Mouse (Mus musculus) forebrain, embryonic 16.5 days (tissue): ENCODE measurements around the gene B4galnt3. TPM values are rescaled to one million over a fixed set of nuclear protein-coding genes. Genes with fewer than 3 reads are reported as not detected.
A peak's percentile ranks its signal among the peaks of the same experiment; 100 is the strongest.

Experiments
- ATAC-seq: fragments of 200-750 bp; cut with Nextera tagmentation; 2 replicates; pipeline ENCODE4 v1.8.0; 2017; ENCODE audit warnings: mild to moderate bottlenecking, moderate library complexity
- H3K27ac ChIP-seq: fragments of 300-500 bp; sonication (generic); 2 replicates; pipeline ENCODE4 v1.5.1; 2014; ENCODE audit warnings: low read length, control low read depth
- H3K27me3 ChIP-seq: fragments of 300-500 bp; sonication (generic); replicated peaks from 2 replicates; pipeline ENCODE4 v1.6.1; 2014; ENCODE audit warnings: low read length; ENCODE audit not compliant: control insufficient read depth, insufficient read depth
- H3K36me3 ChIP-seq: fragments of 300-500 bp; sonication (generic); 2 replicates; pipeline ENCODE4 v1.6.1; 2014; ENCODE audit not compliant: control insufficient read depth, insufficient read depth
- H3K4me1 ChIP-seq: fragments of 300-500 bp; sonication (generic); replicated peaks from 2 replicates; pipeline ENCODE4 v1.6.1; 2014; ENCODE audit warnings: low read length; ENCODE audit not compliant: control insufficient read depth, insufficient read depth
- H3K4me2 ChIP-seq: fragments of 300-500 bp; sonication (generic); 2 replicates; pipeline ENCODE4 v1.6.1; 2014; ENCODE audit warnings: mild to moderate bottlenecking, low read length, control low read depth
- H3K4me3 ChIP-seq: fragments of 300-500 bp; sonication (generic); replicated peaks from 2 replicates; pipeline ENCODE4 v1.5.1; 2014; ENCODE audit warnings: mild to moderate bottlenecking, low read length, control low read depth
- H3K9ac ChIP-seq: fragments of 300-500 bp; sonication (generic); replicated peaks from 2 replicates; pipeline ENCODE4 v1.6.1; 2014; ENCODE audit warnings: low read depth, low read length, control low read depth
- H3K9me3 ChIP-seq: fragments of 300-500 bp; sonication (generic); 2 replicates; pipeline ENCODE4 v1.6.1; 2016; ENCODE audit warnings: low read length; ENCODE audit not compliant: control insufficient read depth
- WGBS: fragments of 180-500 bp; shearing (Covaris S2); extraction: QIAGEN DNeasy Blood & Tissue Kit; methylation state at CpG from one replicate; pipeline ENCODE4 v1.1.7; 2014; 5-methylcytosine and 5-hydroxymethylcytosine counted together
- polyA plus RNA-seq: library from polyadenylated mRNA; unstranded; fragments of >200 nt; fragmentation: Nextera tagmentation; extraction: Ambion mirVana; gene quantifications from 2 replicates; pipeline ENCODE4 v1.2.1, GENCODE M21; 2015

B4galnt3 gene
- polyA plus RNA-seq, 1 experiment from 2014 or later = 0.24 TPM

DNA sequence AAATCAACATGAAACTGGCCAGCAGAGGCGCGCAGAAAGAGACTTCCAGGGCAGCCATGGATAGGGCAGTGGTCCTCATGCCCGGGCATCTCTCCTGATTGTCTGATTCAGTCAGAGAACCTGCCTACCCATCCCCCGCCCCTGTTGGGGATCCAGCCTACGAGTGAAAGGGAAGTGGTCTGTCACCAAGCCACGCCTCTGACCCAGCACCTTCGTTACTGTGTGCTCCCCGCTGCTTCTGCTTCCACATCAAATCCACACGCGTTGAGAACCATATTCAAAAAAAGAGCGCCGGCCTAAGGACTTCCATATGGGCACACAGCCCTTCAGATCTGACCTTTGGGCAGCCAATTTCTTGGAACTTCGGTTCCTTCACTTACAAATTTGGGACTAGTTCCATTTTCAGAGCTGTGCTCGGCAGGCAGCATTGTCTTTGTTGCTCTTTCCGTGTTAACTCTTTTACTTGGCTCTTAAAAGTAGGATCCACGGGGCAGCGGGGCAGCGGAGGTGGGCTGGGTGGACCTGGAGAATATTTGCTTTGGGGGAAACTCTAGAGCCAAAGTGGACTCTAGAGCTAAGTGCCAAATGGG lies 106.7 kb downstream of the B4galnt3 start:
- H3K4me2 ChIP-seq = peak overlapping the region; percentile 28
- no peak for ATAC-seq
- H3K9me3 ChIP-seq = no peaks in the 10 kb centered on the region
- no peak overlapping the region for H3K27ac ChIP-seq
- no peak overlapping the region for H3K4me3 ChIP-seq
- H3K9ac ChIP-seq = no peak overlapping the region
- H3K27me3 ChIP-seq = no peaks in the 10 kb centered on the region
- H3K4me1 ChIP-seq = peaks cover 10% of the 10 kb centered on the region
- H3K36me3 ChIP-seq = no peaks in the 10 kb centered on the region
- 21% methylated on average over 18 of the region's 18 CpGs for WGBS

DNA sequence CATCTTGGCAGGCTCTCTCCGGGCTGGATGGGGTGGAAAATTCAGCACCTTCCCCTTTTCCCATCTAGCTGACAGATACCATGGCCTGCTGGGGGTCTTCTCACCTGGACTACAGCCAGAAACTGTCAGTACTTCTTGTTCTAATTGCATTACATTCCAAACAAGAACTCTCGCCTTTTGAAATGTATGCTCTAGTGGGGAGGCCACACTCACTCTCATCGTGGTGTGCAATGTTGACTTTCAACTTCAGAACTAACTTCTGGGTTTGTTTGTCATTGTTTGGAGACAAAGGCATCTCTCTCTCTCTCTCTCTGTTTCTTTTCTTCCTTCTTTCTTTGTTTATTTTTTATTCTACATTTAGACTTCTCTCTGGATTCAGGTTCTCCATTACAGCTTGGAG lies 107.8 kb downstream of the B4galnt3 start:
- H3K9me3 ChIP-seq = no peaks in the 10 kb centered on the region
- 42% methylated on average over 3 of the region's 3 CpGs for WGBS
- no peak for ATAC-seq
- no peak overlapping the region for H3K4me2 ChIP-seq
- no peaks in the 10 kb centered on the region for H3K36me3 ChIP-seq
- H3K4me1 ChIP-seq = peaks cover 7% of the 10 kb centered on the region
- H3K27ac ChIP-seq = no peak overlapping the region
- H3K9ac ChIP-seq = no peak overlapping the region
- no peak overlapping the region for H3K4me3 ChIP-seq
- H3K27me3 ChIP-seq = no peaks in the 10 kb centered on the region

DNA sequence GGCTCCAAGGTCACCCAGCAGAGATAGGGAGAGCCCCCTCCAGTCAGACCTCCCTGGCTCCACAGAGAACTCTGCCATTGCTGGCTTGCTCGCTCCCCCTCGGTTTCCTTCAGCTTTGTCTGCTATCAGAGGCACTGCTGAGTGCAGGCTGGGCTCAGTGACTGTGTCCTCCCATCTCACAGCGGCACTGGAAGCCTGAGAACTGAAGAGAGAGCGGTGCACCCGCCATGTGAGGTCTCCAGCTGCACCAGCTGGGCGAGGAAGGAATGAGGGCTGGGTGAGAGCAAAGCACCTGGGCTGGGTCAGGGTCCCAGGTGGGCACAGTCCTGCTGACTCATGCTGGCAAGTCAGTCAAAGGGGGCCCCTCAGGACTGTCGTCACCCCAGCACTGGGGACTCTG lies 108.6 kb downstream of the B4galnt3 start:
- Histone ChIP-seq H3K27ac (no peak overlapping the region), H3K9ac (no peak overlapping the region), H3K27me3 (no peaks in the 10 kb centered on the region), H3K4me1 (peaks cover 7% of the 10 kb centered on the region), H3K36me3 (no peaks in the 10 kb centered on the region), H3K4me3 (no peak overlapping the region), H3K4me2 (no peak overlapping the region), H3K9me3 (no peaks in the 10 kb centered on the region)
- ATAC-seq = no peak
- 59% methylated on average over 7 of the region's 7 CpGs for WGBS

DNA sequence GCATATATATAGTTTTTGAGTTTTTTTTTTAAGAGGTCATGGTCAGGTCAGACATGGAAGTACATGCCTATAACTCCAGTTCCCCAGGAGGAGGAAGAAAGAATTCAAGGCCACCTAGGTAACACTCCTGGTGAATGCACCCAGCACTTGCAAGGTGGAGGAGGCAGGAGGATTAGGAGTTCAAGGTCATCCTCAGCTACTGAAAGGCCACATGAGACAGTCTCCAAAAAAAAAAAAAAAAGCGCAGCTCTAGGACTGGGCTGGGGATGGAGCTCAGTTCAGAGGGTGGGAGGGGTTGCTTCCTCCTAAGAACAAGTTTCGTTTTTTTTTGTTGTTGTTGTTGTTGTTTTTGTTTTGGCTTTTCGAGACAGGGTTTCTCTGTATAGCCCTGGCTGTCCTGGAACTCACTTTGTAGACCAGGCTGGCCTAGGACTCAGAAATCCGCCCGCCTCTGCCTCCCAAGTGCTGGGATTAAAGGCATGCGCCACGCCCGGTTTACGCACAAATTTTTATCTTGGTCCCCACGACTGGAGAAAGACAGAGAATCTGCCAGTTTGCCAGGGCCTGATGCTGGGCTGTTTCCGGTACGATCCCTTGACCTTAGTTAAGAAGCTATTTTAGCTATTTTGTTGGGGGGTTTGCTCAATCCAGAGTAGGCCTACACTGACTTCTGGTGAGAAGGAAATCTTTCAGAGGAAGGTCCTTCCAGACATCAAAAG lies 109.2 kb downstream of the B4galnt3 start:
- Histone ChIP-seq H3K36me3 (no peaks in the 10 kb centered on the region), H3K9me3 (no peaks in the 10 kb centered on the region), H3K27me3 (no peaks in the 10 kb centered on the region), H3K9ac (no peak overlapping the region), H3K4me3 (no peak overlapping the region), H3K4me2 (no peak overlapping the region), H3K4me1 (peaks cover 7% of the 10 kb centered on the region), H3K27ac (no peak overlapping the region)
- no peak for ATAC-seq
- 93% methylated on average over 12 of the region's 12 CpGs for WGBS

DNA sequence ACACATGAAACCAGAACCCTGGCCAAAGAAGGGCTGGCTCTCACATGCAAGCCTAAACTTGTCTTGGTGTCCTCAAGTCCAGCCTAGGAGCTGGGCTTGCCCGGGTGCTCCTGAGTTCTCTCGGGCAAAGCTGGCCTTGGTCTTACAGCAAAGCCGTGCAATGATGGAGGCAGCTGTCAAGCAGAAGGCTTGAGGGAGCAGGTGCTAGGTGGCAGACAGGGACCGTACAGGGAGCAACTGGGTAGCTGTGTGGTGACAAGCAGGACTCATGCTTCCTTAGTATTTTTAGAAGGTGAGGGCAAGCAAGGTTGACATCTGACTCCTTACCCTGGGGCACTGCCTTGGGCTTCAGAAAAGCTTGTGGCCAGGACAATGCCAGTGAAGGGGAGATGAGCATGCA lies 110.6 kb downstream of the B4galnt3 start:
- WGBS = 91% methylated on average over 4 of the region's 4 CpGs

DNA sequence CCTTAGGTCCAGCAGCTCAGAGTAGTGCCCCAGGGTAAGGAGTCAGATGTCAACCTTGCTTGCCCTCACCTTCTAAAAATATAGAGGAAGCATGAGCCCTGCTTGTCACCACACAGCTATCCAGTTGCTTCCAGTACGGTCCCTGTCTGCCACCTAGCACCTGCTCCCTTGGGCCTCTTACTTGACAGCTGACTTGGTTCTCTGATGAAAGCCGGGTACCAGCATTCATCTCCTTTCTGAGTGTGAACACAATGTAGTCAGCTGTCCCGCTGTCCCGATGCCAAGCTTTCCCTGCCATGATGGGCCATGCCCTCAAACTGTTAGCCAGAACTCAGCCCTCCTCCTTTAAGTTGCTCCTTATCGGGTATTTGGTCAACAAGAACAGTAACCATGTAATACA lies 112.2 kb downstream of the B4galnt3 start:
- H3K4me2 ChIP-seq = no peak overlapping the region
- WGBS = 63% methylated on average over 5 of the region's 5 CpGs
- H3K27me3 ChIP-seq = no peaks in the 10 kb centered on the region
- no peak overlapping the region for H3K4me3 ChIP-seq
- H3K4me1 ChIP-seq = no peaks in the 10 kb centered on the region
- no peaks in the 10 kb centered on the region for H3K9me3 ChIP-seq
- H3K27ac ChIP-seq = no peak overlapping the region
- H3K36me3 ChIP-seq = no peaks in the 10 kb centered on the region
- no peak for ATAC-seq
- H3K9ac ChIP-seq = no peak overlapping the region

More for the DNA sequence above, 110.6 kb downstream of the B4galnt3 start:
- Histone ChIP-seq H3K9ac (no peak overlapping the region), H3K9me3 (no peaks in the 10 kb centered on the region), H3K36me3 (no peaks in the 10 kb centered on the region), H3K27me3 (no peaks in the 10 kb centered on the region), H3K4me3 (no peak overlapping the region), H3K4me2 (no peak overlapping the region), H3K4me1 (peaks cover 7% of the 10 kb centered on the region), H3K27ac (no peak overlapping the region)
- ATAC-seq = no peak

DNA sequence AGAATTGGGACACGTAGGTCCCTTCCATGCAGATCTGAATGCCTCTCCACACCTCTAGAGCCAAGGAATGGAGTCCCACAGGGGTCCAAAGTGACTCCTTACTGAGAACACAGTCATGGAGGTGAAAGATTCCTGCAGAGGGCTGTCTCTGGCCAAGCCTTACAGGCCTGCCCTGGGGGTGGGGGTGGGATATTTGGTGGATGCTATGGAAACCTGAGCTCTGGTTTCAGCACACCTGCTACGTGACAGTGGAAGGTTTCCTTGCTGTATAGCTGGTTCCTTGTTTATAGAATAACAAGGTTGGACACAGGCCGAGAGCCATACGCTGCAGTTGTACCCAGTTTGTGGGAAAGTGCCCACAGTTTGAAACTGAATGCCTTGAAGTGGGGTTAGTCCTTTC lies 113.9 kb downstream of the B4galnt3 start:
- 80% methylated on average over 4 of the region's 4 CpGs for whole genome bisulfite sequencing
- ATAC-seq = no peak
- Histone ChIP-seq H3K9me3 (no peaks in the 10 kb centered on the region), H3K27ac (no peak overlapping the region), H3K36me3 (no peaks in the 10 kb centered on the region), H3K4me2 (no peak overlapping the region), H3K9ac (no peak overlapping the region), H3K4me1 (no peaks in the 10 kb centered on the region), H3K27me3 (no peaks in the 10 kb centered on the region), H3K4me3 (no peak overlapping the region)

DNA sequence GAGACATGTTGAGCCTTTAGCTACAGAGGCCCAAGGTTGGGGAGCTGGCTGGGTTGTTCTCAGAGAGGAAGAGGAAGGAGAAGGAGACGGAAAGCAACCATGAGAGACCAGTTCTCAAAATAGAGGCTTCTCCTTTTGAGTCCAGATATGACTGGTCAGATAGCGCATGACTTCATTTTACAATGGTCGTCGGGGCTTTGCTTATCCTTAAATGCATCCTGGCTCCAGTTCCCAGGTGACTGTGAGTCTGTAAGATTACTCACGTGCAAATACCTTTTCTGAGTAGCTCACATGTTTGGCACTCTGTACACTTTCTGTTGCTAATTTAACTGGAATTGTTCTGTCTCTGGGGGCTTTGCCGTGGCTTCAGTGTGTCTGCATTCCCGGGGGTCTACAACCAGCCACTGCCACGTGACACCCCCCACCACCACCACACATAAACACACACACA lies 114.6 kb downstream of the B4galnt3 start:
- Histone ChIP-seq H3K4me3 (no peak overlapping the region), H3K27me3 (no peaks in the 10 kb centered on the region), H3K4me2 (no peak overlapping the region), H3K27ac (no peak overlapping the region), H3K9ac (no peak overlapping the region), H3K4me1 (no peaks in the 10 kb centered on the region), H3K36me3 (no peaks in the 10 kb centered on the region), H3K9me3 (no peaks in the 10 kb centered on the region)
- WGBS = 82% methylated on average over 8 of the region's 8 CpGs
- no peak for ATAC-seq

DNA sequence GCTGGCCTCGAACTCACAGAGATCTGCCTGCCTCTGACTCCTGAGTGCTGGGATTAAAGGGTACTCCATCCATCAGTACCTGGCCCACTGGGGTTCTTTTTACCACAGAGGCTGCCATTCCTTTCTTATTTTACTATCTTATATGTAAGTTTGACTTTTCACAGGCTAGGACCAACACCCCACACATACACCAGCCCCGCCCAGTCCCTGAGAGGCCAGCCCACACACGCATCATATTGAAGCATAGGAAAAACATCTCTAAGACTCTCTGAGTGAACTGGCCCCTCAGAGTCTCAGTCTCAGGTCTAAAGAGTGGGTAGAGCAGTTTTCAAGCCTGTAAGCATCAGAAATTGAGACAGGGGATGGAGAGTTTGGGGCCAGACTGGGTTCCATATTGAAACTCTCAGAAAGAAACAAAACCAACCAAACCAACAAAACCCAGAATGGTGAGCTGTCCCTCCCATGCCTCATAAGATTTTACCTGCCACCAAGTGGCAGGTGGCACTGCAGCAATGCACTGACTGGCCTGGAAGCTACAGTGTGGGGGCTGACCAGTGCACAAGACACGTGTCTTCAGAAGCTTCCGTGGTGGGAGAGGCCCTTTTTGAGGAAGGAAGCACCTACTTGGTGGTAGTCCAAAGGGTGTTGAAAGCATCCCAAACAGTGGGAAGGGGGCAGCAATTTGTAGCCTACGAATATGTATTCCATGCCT lies 115.2 kb downstream of the B4galnt3 start:
- Histone ChIP-seq H3K27ac (no peak overlapping the region), H3K27me3 (no peaks in the 10 kb centered on the region), H3K36me3 (no peaks in the 10 kb centered on the region), H3K9me3 (no peaks in the 10 kb centered on the region), H3K4me1 (no peaks in the 10 kb centered on the region), H3K4me2 (no peak overlapping the region), H3K4me3 (no peak overlapping the region), H3K9ac (no peak overlapping the region)
- 95% methylated on average over 6 of the region's 6 CpGs for WGBS
- ATAC-seq = no peak
